Mouse (Mus musculus) hindbrain, embryonic 13.5 days (tissue): ENCODE data around the gene Irf9. TPM values are rescaled to one million over a fixed set of nuclear protein-coding genes. Genes with fewer than 3 reads are reported as not detected.
A peak's percentile ranks its signal among the peaks of the same experiment; 100 is the strongest.

Experiments
- ATAC-seq: fragments of 200-750 bp; cut with Nextera tagmentation; 2 replicates; pipeline ENCODE4 v1.8.0; 2017; ENCODE audit warnings: moderate TSS enrichment; ENCODE audit not compliant: low FRiP score
- H3K27ac ChIP-seq: fragments of 300-500 bp; sonication (generic); 2 replicates; pipeline ENCODE4 v1.5.1; 2015; ENCODE audit warnings: inconsistent platforms, mild to moderate bottlenecking, moderate library complexity
- H3K27me3 ChIP-seq: fragments of 300-500 bp; sonication (generic); 2 replicates; pipeline ENCODE4 v1.6.1; 2015; ENCODE audit warnings: mild to moderate bottlenecking, inconsistent platforms
- H3K36me3 ChIP-seq: fragments of 300-500 bp; sonication (generic); 2 replicates; pipeline ENCODE4 v1.6.1; 2015; ENCODE audit warnings: mild to moderate bottlenecking, inconsistent platforms
- H3K4me1 ChIP-seq: fragments of 300-500 bp; sonication (generic); replicated peaks from 2 replicates; pipeline ENCODE4 v1.6.1; 2015; ENCODE audit warnings: inconsistent platforms
- H3K4me2 ChIP-seq: fragments of 300-500 bp; sonication (generic); 2 replicates; pipeline ENCODE4 v1.6.1; 2015; ENCODE audit warnings: inconsistent platforms, mild to moderate bottlenecking, moderate library complexity
- H3K4me3 ChIP-seq: fragments of 300-500 bp; sonication (generic); 2 replicates; pipeline ENCODE4 v1.5.1; 2015; ENCODE audit warnings: mild to moderate bottlenecking, inconsistent platforms
- H3K9ac ChIP-seq: fragments of 300-500 bp; sonication (generic); 2 replicates; pipeline ENCODE4 v1.6.1; 2015; ENCODE audit warnings: mild to moderate bottlenecking, inconsistent platforms
- H3K9me3 ChIP-seq: fragments of 300-500 bp; sonication (generic); 2 replicates; pipeline ENCODE4 v1.6.1; 2016; ENCODE audit warnings: inconsistent platforms
- WGBS: fragments of 180-500 bp; shearing (Covaris S2); methylation state at CpG from one replicate; pipeline ENCODE4 v1.1.7; 2015; 5-methylcytosine and 5-hydroxymethylcytosine counted together
- polyA plus RNA-seq: library from polyadenylated mRNA; unstranded; fragments of >200 nt; fragmentation: Nextera tagmentation; extraction: Ambion mirVana; gene quantifications from 2 replicates; pipeline ENCODE4 v1.2.1, GENCODE M21; 2015

The Irf9 gene
- polyA plus RNA-seq, 1 experiment from 2014 or later = 10.0 TPM

DNA sequence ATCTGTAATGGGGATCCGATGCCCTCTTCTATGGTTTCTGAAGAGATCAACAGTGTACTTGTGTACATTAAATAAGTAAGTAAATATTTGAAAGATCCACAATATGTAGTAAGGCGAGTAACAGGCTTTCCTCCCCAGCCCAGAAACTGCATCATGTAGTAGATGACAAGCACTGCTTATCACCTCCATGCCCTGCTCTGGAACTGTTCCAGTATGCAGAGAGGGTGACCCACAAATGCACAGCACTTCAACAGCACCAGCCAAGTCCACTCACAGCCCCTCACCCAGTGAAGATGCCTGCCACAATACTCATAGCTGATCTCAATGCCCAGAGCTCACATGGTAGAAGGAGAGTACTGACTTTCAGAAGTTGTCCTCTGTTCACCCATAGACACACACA is 32.8 kb upstream of the Irf9 start:
- Histone ChIP-seq H3K4me3 (no peak overlapping the region), H3K27ac (no peak overlapping the region), H3K4me2 (no peak overlapping the region), H3K36me3 (peaks cover 56% of the 10 kb centered on the region), H3K4me1 (0 out of 2 replicates have a peak, but pooled peaks cover 3% of the 10 kb centered on the region), H3K27me3 (no peaks in the 10 kb centered on the region), H3K9me3 (no peaks in the 10 kb centered on the region), H3K9ac (no peak overlapping the region)
- 91% methylated on average over 2 of the region's 2 CpGs for WGBS
- no peak for ATAC-seq

DNA sequence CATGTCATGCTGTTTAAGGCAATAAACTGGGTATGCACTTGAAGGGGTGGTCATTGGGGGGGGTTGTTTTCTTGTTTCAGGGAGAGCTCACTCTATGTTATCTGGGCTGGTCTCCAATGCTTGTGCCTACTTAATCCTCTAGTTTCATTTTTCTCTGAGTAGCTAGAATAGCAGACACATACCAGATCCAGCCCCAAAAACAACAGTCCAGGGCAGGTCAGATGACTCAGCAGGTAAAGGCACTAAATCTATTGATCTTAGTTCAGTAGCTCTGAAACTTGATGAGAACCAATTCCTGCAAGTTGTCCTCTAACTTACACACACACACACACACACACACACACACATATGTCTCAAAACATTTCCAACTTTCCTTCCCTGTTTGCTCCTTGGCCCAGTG is 31.6 kb upstream of the Irf9 start:
- no peak overlapping the region for H3K4me3 ChIP-seq
- H3K9me3 ChIP-seq = no peaks in the 10 kb centered on the region
- peaks cover 45% of the 10 kb centered on the region for H3K36me3 ChIP-seq
- H3K27me3 ChIP-seq = no peaks in the 10 kb centered on the region
- H3K9ac ChIP-seq = no peak overlapping the region
- H3K4me1 ChIP-seq = 0 out of 2 replicates have a peak, but pooled peaks cover 3% of the 10 kb centered on the region
- no peak overlapping the region for H3K27ac ChIP-seq
- ATAC-seq = no peak
- no peak overlapping the region for H3K4me2 ChIP-seq

DNA sequence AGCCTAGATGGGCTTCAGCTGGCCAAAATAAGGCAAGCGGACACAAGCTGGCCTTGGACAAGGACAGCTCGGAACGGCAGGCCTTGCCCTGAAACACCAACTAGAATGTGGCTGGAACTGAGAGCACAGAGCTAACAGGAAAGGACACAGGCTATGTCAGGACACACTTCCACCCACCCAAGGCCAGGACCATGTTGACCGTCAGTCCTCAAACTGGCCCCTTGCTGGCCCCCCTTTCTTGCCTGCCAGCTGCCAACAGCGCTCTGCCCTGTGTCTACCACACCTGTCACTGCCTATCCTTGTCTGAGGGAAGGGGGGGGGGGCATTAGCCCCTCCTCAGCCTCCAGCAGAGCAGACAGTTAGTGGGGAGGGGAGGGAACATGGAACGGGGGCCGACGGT is 28.1 kb upstream of the Irf9 start, which contains the start of gene Fitm1:
TSS of gene Fitm1 (plus strand) at position 316 of the 400 bp plus-strand sequence.
- Histone ChIP-seq H3K4me2 (no peak within 1 kb of the TSS), H3K4me3 (no peak within 1 kb of the TSS), H3K27ac (no peak within 1 kb of the TSS), H3K4me1 (peaks cover 29% of the 10 kb centered on the region), H3K9ac (0 out of 2 replicates have a peak within 1 kb of the TSS, but pooled peaks have one; percentile 0), H3K27me3 (no peaks in the 10 kb centered on the region), H3K9me3 (no peaks in the 10 kb centered on the region), H3K36me3 (peaks cover 15% of the 10 kb centered on the region)
- 88% methylated on average over 8 of the region's 8 CpGs for WGBS
- ATAC-seq = no peak

DNA sequence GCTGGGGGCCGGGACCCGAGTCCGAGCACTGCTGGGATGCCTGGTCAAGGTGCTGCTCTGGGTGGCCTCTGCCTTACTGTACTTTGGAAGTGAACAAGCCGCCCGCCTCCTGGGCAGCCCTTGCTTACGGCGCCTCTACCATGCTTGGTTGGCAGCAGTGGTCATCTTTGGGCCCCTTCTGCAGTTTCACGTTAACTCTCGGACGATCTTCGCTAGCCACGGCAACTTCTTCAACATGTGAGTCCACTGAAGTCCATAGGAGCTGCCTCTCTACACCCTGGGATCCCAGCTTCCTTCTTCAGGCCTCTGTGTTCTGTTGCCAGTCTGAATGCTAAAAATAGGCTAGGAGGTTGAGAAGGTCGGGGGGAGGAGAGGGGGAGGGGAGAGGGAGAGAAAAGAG is 27.7 kb upstream of the Irf9 start:
- Histone ChIP-seq H3K9ac (0 out of 2 replicates have a peak overlapping the region, but pooled peaks have one; percentile 0), H3K4me2 (no peak overlapping the region), H3K9me3 (no peaks in the 10 kb centered on the region), H3K4me1 (peaks cover 29% of the 10 kb centered on the region), H3K4me3 (no peak overlapping the region), H3K36me3 (peaks cover 15% of the 10 kb centered on the region), H3K27ac (no peak overlapping the region), H3K27me3 (no peaks in the 10 kb centered on the region)
- WGBS = 84% methylated on average over 13 of the region's 13 CpGs
- ATAC-seq = no peak

DNA sequence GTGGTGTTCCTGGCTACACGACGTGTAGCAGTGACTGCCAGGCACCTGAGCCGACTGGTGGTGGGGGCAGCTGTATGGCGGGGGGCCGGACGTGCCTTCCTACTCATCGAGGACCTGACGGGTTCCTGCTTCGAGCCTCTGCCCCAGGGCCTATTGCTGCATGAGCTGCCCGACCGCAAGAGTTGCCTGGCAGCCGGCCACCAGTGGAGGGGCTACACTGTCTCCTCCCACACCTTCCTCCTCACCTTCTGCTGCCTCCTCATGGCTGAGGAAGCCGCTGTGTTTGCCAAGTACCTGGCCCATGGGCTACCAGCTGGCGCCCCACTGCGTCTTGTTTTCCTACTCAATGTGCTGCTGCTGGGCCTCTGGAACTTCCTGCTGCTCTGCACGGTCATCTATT is 27.0 kb upstream of the Irf9 start:
- Histone ChIP-seq H3K27me3 (no peaks in the 10 kb centered on the region), H3K9me3 (no peaks in the 10 kb centered on the region), H3K36me3 (peaks cover 16% of the 10 kb centered on the region), H3K4me1 (peaks cover 29% of the 10 kb centered on the region), H3K27ac (no peak overlapping the region), H3K4me3 (no peak overlapping the region), H3K9ac (no peak overlapping the region), H3K4me2 (no peak overlapping the region)
- no peak for ATAC-seq
- WGBS = 84% methylated on average over 16 of the region's 16 CpGs

DNA sequence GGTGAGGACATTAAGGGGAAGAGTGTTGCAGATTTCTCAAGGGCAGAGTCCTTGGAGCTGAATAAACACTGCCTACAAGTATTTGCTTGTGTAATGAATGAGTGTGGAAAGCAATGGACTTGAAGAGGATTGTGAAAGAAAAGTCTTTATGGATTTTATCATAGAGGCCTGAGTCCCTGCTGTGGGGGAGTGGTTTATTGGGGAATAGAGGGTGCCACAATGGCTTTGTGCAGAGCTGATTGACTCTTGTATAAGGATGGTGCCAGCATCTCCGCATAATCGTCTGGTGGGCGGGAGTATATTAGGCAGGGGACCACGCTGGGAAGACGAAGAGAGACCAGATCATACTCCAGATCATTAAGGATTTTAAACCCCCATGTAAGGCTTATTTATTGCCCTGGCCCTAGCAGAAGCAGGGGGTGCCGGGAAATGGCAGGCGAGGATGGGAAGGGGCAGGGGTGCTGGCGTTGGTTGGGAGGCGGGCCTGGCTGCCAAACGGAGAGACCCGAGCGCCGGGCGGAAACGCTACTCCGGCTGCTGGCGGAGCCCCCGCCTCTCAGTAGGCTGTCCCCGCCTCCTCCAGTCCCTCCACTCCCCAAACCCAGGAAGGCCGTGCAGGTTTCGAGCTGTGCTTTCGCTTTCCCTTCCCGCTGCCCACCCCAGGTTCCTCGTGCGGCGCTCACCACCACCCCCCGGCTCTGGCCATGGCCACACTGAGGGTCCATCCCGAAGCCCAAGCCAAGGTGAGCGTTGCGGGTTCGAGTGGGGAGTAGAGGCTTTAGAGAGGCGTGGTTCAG is 25.3 kb upstream of the Irf9 start, which contains the start of gene Psme1:
TSS of gene Psme1 (plus strand) at position 253 of the 797 bp plus-strand sequence.
- H3K27ac ChIP-seq = peak within 1 kb of the TSS; percentile 92
- no peaks in the 10 kb centered on the region for H3K27me3 ChIP-seq
- no peaks in the 10 kb centered on the region for H3K9me3 ChIP-seq
- WGBS = 0% methylated on average over 32 of the region's 32 CpGs
- peak within 1 kb of the TSS; percentile 92 for H3K9ac ChIP-seq
- H3K4me1 ChIP-seq = peaks cover 29% of the 10 kb centered on the region
- H3K4me2 ChIP-seq = peak within 1 kb of the TSS; percentile 92
- peaks cover 23% of the 10 kb centered on the region for H3K36me3 ChIP-seq
- H3K4me3 ChIP-seq = peak within 1 kb of the TSS; percentile 71
- ATAC-seq = peak; percentile 91

DNA sequence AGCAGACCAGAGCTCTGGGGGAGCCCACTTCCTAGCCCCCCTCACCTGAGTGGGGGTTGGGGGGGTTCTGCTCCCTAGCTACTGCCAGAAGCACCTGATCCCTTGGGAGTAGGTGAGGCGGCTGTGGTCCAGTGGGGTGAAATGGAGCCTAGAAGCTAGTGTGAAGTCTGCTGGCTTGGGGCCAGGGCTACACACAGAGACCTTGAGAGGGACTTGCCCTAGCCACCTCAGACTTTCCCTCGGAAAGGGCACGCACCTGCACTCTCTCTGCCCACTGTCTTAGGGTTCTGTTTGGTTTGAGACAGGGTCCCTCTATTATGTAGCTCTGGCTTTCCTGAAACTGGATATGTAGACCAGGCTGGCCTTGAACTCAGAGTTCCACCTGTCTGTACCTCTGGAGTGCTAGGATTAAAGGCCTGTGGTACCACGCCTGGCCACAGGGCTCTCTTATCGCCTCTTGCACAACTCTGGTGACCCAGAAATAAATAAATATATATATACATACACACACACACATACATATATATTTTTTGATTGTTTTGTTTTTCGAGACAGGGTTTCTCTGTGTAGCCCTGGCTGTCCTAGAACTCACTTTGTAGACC is 24.6 kb upstream of the Irf9 start:
- peaks cover 29% of the 10 kb centered on the region for H3K4me1 ChIP-seq
- H3K36me3 ChIP-seq = peaks cover 23% of the 10 kb centered on the region
- H3K9ac ChIP-seq = peak overlapping the region; percentile 92
- 38% methylated on average over 6 of the region's 6 CpGs for WGBS
- H3K27ac ChIP-seq = peak overlapping the region; percentile 92
- peak overlapping the region; percentile 71 for H3K4me3 ChIP-seq
- no peaks in the 10 kb centered on the region for H3K9me3 ChIP-seq
- no peaks in the 10 kb centered on the region for H3K27me3 ChIP-seq
- peak; percentile 61 for ATAC-seq
- peak overlapping the region; percentile 92 for H3K4me2 ChIP-seq

DNA sequence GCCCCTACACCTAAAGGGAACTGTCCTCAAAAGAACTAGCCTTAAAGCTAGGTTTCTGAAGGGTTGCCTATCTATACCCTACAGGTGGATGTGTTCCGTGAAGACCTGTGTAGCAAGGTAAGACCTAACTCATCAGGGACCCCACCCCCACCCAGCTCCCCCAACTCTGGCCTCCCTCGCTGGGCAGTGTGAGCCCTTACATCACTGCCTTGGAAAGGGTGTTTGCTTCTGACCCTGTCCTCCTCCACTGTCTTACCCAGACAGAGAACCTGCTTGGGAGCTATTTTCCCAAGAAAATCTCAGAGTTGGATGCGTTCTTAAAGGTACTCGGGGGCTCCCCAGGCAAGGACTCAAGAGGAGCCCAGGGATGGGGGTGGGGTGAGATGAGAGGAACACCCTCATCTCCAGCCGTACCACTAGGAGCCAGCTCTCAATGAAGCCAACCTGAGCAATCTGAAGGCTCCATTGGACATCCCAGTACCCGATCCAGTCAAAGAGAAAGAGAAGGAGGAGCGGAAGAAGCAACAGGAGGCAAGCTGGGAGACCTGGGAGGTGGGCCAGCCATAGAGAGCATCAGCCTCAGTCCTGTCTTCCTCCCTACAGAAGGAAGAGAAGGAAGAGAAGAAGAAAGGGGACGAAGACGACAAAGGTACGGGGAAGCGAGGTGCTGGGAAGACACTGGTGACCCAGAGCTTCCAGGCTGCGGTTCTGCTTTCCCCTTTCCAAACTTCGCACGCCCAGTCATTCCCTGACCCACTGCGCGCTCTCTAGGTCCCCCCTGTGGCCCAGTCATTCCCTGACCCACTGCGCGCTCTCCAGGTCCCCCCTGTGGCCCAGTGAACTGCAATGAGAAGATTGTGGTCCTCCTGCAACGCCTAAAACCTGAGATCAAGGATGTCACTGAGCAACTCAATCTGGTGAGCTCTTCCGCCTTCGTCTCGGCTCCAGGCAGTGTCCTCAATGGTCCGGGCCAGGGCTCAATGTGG is 23.6 kb upstream of the Irf9 start:
- Histone ChIP-seq H3K4me3 (no peak overlapping the region), H3K27ac (no peak overlapping the region), H3K4me1 (peaks cover 34% of the 10 kb centered on the region), H3K4me2 (no peak overlapping the region), H3K9me3 (no peaks in the 10 kb centered on the region), H3K27me3 (0 out of 2 replicates have a peak, but pooled peaks cover 3% of the 10 kb centered on the region), H3K36me3 (peaks cover 23% of the 10 kb centered on the region), H3K9ac (no peak overlapping the region)
- ATAC-seq = no peak
- WGBS = 86% methylated on average over 23 of the region's 23 CpGs

DNA sequence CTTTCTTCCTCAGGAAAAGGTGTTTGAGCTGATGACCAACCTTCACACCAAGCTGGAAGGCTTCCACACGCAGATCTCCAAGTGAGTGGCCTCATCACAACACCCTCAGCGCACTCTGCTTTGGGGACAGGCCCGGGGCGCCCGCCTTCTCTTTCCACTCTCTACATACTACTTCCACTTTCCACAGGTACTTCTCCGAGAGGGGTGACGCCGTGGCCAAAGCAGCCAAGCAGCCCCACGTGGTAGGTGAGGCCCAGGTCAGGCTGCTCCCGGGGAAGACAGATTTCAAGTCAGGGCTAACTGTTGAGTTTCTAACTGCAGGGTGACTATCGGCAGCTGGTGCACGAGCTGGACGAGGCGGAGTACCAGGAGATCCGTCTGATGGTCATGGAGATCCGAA is 22.6 kb upstream of the Irf9 start:
- H3K27me3 ChIP-seq = 0 out of 2 replicates have a peak, but pooled peaks cover 6% of the 10 kb centered on the region
- H3K4me2 ChIP-seq = no peak overlapping the region
- WGBS = 97% methylated on average over 16 of the region's 16 CpGs
- no peak overlapping the region for H3K27ac ChIP-seq
- H3K9me3 ChIP-seq = no peaks in the 10 kb centered on the region
- H3K36me3 ChIP-seq = peaks cover 23% of the 10 kb centered on the region
- H3K4me1 ChIP-seq = peaks cover 35% of the 10 kb centered on the region
- no peak for ATAC-seq
- H3K4me3 ChIP-seq = no peak overlapping the region
- H3K9ac ChIP-seq = no peak overlapping the region

DNA sequence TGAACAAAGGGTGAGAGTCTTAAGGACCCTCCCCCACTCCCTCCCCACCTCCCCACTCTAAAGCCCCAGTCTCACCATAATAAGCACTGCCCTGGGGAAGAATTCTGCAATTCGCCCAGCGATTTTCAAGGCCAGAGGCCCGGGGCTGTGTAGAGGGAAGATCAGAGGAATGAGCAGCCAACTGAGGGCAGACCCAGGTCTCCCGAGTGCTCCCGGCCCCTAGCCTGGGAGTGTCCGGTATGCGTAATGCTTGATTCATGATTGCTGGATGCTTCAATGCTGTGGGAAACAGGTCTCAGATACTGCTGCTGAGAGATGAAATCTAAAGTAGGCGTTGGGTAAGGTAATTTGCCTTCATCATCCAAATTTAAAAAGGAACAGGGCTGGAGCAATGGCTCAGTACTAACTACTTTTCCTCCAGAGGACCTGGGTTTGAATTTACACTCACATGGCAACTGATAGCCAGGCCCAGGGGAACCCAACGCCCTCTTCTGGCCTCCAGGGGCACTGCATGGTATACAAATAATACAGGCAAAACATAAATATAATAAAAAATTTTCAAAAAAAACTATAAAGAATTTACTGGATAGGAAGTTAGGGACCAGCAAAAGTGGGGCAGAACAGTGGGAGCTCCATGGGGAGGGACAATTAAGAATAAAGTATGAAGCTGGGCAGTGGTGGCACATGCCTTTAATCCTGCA is 21.2 kb upstream of the Irf9 start:
- Histone ChIP-seq H3K27me3 (0 out of 2 replicates have a peak, but pooled peaks cover 8% of the 10 kb centered on the region), H3K9ac (no peak overlapping the region), H3K36me3 (peaks cover 28% of the 10 kb centered on the region), H3K4me3 (no peak overlapping the region), H3K4me2 (no peak overlapping the region), H3K4me1 (peaks cover 35% of the 10 kb centered on the region), H3K9me3 (no peaks in the 10 kb centered on the region), H3K27ac (no peak overlapping the region)
- no peak for ATAC-seq
- 74% methylated on average over 9 of the region's 9 CpGs for WGBS

DNA sequence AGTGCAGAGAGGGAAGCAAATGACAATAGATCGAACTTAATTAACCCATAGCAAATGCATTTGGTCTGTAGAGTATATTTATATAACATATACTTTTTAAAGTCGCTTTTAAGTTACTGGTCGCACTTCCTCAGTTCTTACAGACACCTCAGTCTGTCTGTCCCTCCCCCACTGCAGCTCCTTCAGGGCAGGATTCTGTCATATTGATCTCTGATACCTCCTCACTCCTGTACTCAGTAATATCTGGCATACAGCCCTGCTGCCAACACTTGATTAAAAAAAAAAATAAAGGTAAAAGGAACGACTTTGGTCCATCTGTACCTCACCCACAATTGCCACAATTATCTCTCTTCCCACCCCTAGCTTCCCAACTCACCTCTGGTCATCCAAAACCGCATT is 19.1 kb upstream of the Irf9 start:
- ATAC-seq = no peak
- Histone ChIP-seq H3K27me3 (0 out of 2 replicates have a peak, but pooled peaks cover 8% of the 10 kb centered on the region), H3K27ac (no peak overlapping the region), H3K4me1 (peaks cover 21% of the 10 kb centered on the region), H3K9me3 (no peaks in the 10 kb centered on the region), H3K36me3 (peaks cover 39% of the 10 kb centered on the region), H3K9ac (peak overlapping the region; percentile 77), H3K4me3 (peak overlapping the region; percentile 47), H3K4me2 (peak overlapping the region; percentile 71)
- 39% methylated on average over 5 of the region's 5 CpGs for WGBS
